Mouse (Mus musculus): ENCODE data around the gene Btg1. TPM values are rescaled to one million over a fixed set of nuclear protein-coding genes. Genes with fewer than 3 reads are reported as not detected.

Btg1 gene
- polyA plus RNA-seq, 1 experiment from 2014 or later, result 63.0 TPM

GRCm38 (mm10) chr10:96658906-96659305 is 42.1 kb downstream of the Btg1 start:
- Histone ChIP-seq H3K27me3 (ENCODE audit: control insufficient read depth, insufficient read depth, low read length) (no peaks in the 10 kb centered on the region), H3K4me2 (ENCODE audit: low read depth) (no peak overlapping the region), H3K9me3 (ENCODE audit: control insufficient read depth, low read length) (no peaks in the 10 kb centered on the region), H3K4me1 (ENCODE audit: control insufficient read depth, insufficient read depth, low read length) (no peaks in the 10 kb centered on the region), H3K4me3 (ENCODE audit: low read depth, low read length) (no peak overlapping the region), H3K9ac (ENCODE audit: low read length) (no peak overlapping the region), H3K27ac (ENCODE audit: low read depth, low read length) (no peak overlapping the region), H3K36me3 (ENCODE audit: control insufficient read depth, insufficient read depth, low read length) (no peaks in the 10 kb centered on the region)
- ATAC-seq (ENCODE audit: insufficient read depth, low FRiP score, low TSS enrichment), result peak; percentile 76
- 7% methylated on average over 5 of the region's 5 CpGs for WGBS
- DNase-seq (ENCODE audit: low spot score), result peak; percentile 62

- DNase-seq (ENCODE audit: low spot score), result no peak
- Histone ChIP-seq H3K27ac (ENCODE audit: low read depth, low read length) (no peak overlapping the region), H3K27me3 (ENCODE audit: control insufficient read depth, insufficient read depth, low read length) (no peaks in the 10 kb centered on the region), H3K4me1 (ENCODE audit: control insufficient read depth, insufficient read depth, low read length) (no peaks in the 10 kb centered on the region), H3K9ac (ENCODE audit: low read length) (no peak overlapping the region), H3K9me3 (ENCODE audit: control insufficient read depth, low read length) (no peaks in the 10 kb centered on the region), H3K4me2 (ENCODE audit: low read depth) (no peak overlapping the region), H3K36me3 (ENCODE audit: control insufficient read depth, insufficient read depth, low read length) (no peaks in the 10 kb centered on the region), H3K4me3 (ENCODE audit: low read depth, low read length) (no peak overlapping the region)
- 89% methylated on average over 10 of the region's 10 CpGs for WGBS
- no peak for ATAC-seq (ENCODE audit: insufficient read depth, low FRiP score, low TSS enrichment)
Measured at GRCm38 (mm10) chr10:96660280-96660985, 43.6 kb downstream of the Btg1 start.

DNA sequence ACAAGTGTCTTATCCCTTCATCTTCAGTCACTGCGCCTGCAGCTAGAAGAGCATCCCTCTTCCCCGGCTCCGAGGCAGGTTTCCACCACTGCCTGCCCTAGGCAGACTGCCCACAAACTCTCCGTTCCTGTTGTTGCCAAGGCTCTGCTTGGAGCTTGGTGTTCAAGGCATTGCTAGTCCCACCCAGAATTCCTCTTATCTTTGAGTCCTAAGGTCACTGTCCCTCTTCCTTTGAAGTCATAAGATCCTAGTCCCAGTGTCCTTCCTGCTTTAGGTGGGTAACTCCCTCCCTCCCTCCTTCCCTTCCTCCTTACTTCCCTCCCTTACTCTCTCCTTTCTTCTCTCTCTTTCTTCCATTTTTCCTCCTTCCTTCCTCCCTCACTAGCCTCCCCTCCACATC is 46.2 kb downstream of the Btg1 start:
- no peak for ATAC-seq (ENCODE audit: insufficient read depth, low FRiP score, low TSS enrichment)
- Histone ChIP-seq H3K9me3 (ENCODE audit: control insufficient read depth, low read length) (no peaks in the 10 kb centered on the region), H3K27me3 (ENCODE audit: control insufficient read depth, insufficient read depth, low read length) (no peaks in the 10 kb centered on the region), H3K9ac (ENCODE audit: low read length) (no peak overlapping the region), H3K36me3 (ENCODE audit: control insufficient read depth, insufficient read depth, low read length) (no peaks in the 10 kb centered on the region), H3K4me2 (ENCODE audit: low read depth) (no peak overlapping the region), H3K4me1 (ENCODE audit: control insufficient read depth, insufficient read depth, low read length) (no peaks in the 10 kb centered on the region), H3K4me3 (ENCODE audit: low read depth, low read length) (no peak overlapping the region), H3K27ac (ENCODE audit: low read depth, low read length) (no peak overlapping the region)
- DNase-seq (ENCODE audit: low spot score), result no peak
- WGBS, result 86% methylated on average over 4 of the region's 4 CpGs

DNA sequence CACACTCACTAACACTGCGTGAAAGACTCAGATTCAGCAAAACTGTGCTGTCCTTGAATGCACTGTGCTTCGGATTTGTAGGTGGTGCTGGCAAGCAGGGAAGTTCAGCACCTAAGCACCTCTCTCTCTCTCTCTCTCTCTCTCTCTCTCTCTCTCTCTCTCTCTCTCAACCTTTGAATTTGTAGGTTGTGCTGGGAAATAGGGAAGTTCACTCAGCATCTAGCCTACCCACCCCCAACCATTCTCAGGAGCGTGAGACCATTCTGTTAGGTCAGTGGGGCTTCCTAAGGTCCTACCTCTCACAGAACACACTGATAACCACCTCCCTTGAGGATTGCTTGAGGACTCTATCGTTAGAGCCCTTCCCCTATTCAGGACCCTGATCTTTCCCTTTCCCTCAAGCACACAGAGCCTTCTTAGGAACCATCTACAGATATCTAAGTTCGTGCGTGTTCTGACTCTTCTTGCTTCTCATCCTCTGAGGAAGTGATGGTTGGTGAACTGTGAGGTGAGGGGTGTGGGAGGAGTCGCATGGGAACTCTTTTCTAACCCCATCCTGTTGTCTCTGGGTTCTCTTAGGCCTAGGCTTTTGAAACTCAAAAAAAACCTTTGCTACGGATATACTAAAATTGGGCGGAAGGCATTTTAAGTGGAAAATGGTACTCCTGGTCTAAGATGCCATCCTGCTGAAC is 47.1 kb downstream of the Btg1 start:
- ATAC-seq (ENCODE audit: insufficient read depth, low FRiP score, low TSS enrichment), result no peak
- Histone ChIP-seq H3K4me1 (ENCODE audit: control insufficient read depth, insufficient read depth, low read length) (no peaks in the 10 kb centered on the region), H3K27me3 (ENCODE audit: control insufficient read depth, insufficient read depth, low read length) (no peaks in the 10 kb centered on the region), H3K27ac (ENCODE audit: low read depth, low read length) (no peak overlapping the region), H3K4me3 (ENCODE audit: low read depth, low read length) (no peak overlapping the region), H3K36me3 (ENCODE audit: control insufficient read depth, insufficient read depth, low read length) (no peaks in the 10 kb centered on the region), H3K9ac (ENCODE audit: low read length) (no peak overlapping the region), H3K9me3 (ENCODE audit: control insufficient read depth, low read length) (no peaks in the 10 kb centered on the region), H3K4me2 (ENCODE audit: low read depth) (no peak overlapping the region)
- DNase-seq (ENCODE audit: low spot score), result no peak
- 91% methylated on average over 9 of the region's 9 CpGs for WGBS
